Mouse (Mus musculus) lung, postnatal 14 days (tissue): ENCODE measurements at regions not wholly inside any gene's neighbourhood (a gene's known extent, or its start where the extent isn't known, plus 50 kb on each side); places are given as distances from the start of the nearest gene placed in this dataset.
A peak's percentile ranks its signal among the peaks of the same experiment; 100 is the strongest.

Experiments
- DNase-seq: peaks from one replicate; pipeline ENCODE4 v3.0.0; 2021

- DNase-seq, result no peak
Measured at GRCm38 (mm10) chr12:80017376-80017929, 95.4 kb downstream of the Zfp36l1 start.

GRCm38 (mm10) chr12:80015938-80016337 is 96.9 kb downstream of the Zfp36l1 start:
- no peak for DNase-seq

- DNase-seq, result no peak
Measured at GRCm38 (mm10) chr12:80014598-80014983, 98.2 kb downstream of the Zfp36l1 start.

GRCm38 (mm10) chr12:80013904-80014597 is 98.8 kb downstream of the Zfp36l1 start:
- peak; percentile 32 for DNase-seq

GRCm38 (mm10) chr12:80013577-80013903 is 99.3 kb downstream of the Zfp36l1 start:
- no peak for DNase-seq

- no peak for DNase-seq
Measured at GRCm38 (mm10) chr12:80011916-80012315, 100.9 kb downstream of the Zfp36l1 start.

GRCm38 (mm10) chr12:80010947-80011346 is 101.9 kb downstream of the Zfp36l1 start:
- no peak for DNase-seq

GRCm38 (mm10) chr12:80010220-80010619 is 102.6 kb downstream of the Zfp36l1 start:
- DNase-seq, result no peak

- DNase-seq, result no peak
Measured at GRCm38 (mm10) chr12:80007849-80008248, 105.0 kb downstream of the Zfp36l1 start.

GRCm38 (mm10) chr12:80005227-80005919 is 107.4 kb downstream of the Zfp36l1 start:
- no peak for DNase-seq

- no peak for DNase-seq
Measured at GRCm38 (mm10) chr12:80004575-80004974, 108.2 kb downstream of the Zfp36l1 start.

- DNase-seq, result no peak
Measured at GRCm38 (mm10) chr12:80003486-80003885, 109.3 kb downstream of the Zfp36l1 start.

GRCm38 (mm10) chr12:80002474-80003125 is 110.2 kb downstream of the Zfp36l1 start:
- DNase-seq, result no peak

GRCm38 (mm10) chr12:80001794-80002193 is 111.0 kb downstream of the Zfp36l1 start:
- peak; percentile 39 for DNase-seq

GRCm38 (mm10) chr12:79999868-80000370 is 112.9 kb downstream of the Zfp36l1 start:
- no peak for DNase-seq

GRCm38 (mm10) chr12:79998788-79999187 is 114.0 kb downstream of the Zfp36l1 start:
- DNase-seq, result no peak

GRCm38 (mm10) chr12:79998339-79998738 is 114.5 kb downstream of the Zfp36l1 start:
- DNase-seq, result no peak

GRCm38 (mm10) chr12:79997201-79997600 is 115.6 kb downstream of the Zfp36l1 start:
- DNase-seq, result no peak

- no peak for DNase-seq
Measured at GRCm38 (mm10) chr12:79995521-79996094, 117.2 kb downstream of the Zfp36l1 start.

- DNase-seq, result no peak
Measured at GRCm38 (mm10) chr12:79993821-79994571, 118.8 kb downstream of the Zfp36l1 start.

GRCm38 (mm10) chr12:79991279-79991678 is 121.5 kb downstream of the Zfp36l1 start:
- DNase-seq, result no peak

- DNase-seq, result no peak
Measured at GRCm38 (mm10) chr12:79990751-79991150, 122.1 kb downstream of the Zfp36l1 start.
